Mouse (Mus musculus): Measurements from ENCODE around the gene Ugt3a1. TPM values are rescaled to one million over a fixed set of nuclear protein-coding genes. Genes with fewer than 3 reads are reported as not detected.

Gene Ugt3a1
- polyA plus RNA-seq (2012; rRNA removed) = 0.36 and 0.54 TPM in 2 replicates

DNA sequence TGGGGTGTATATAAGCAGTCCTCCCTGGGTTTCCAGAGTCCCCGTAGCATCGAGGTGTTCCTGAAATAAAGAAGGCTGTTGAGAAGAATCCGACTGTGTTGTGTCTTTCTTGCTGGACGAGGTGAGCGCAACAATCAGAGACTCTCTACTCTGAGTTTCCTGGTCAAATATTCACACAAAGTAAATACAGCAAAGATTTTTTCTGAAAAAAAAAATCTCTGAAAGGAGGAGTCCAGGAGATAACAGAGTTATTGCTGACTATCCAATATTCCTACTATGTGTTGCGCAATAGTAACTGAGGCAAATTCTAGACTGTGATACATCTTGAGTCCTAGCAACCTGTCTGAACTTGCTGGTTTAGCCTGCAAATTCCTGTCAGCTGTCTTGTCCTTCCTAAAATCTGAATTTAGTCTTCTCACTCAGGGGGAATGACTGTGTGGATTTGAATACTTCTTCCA lies at the start of gene Ugt3a1:
Ugt3a1 (plus strand) TSS at position 51 of the 458 bp plus-strand sequence.

DNA sequence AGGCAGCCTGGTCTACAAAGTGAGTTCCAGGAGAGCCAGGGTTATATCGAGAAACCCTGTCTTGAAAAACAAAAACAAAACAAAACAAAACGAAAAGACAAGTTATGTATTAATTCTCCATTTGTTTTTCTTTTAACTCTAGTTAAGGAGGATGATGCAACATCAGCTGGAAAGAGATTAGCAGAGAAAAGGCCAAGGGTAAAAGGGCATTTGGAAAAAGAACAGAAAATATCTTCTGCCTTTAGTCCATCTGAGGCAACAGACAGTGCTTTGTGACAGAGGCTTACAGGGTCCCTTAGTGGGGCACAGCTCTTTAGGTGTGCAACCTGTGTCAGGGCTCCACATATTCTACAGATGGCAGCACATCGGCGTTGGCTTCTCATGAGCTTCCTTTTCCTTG lies 58.7 kb downstream of the Ugt3a1 start, which contains the start of gene Ugt3a2:
Ugt3a2 (plus strand) TSS at position 210 of the 400 bp plus-strand sequence.

Other genes with a start within 250 kb of the Ugt3a1 start
- gene Nadk2, start 205.6 kb upstream of the Ugt3a1 start, polyA plus RNA-seq (2012; rRNA removed) = 57.5 and 58.7 TPM in 2 replicates
- 3.7 and 4.0 TPM in 2 replicates for gene Lmbrd2, start 136.3 kb upstream of the Ugt3a1 start, polyA plus RNA-seq (2012; rRNA removed)
- 2.9 and 3.0 TPM in 2 replicates for gene Skp2, start 121.5 kb upstream of the Ugt3a1 start, polyA plus RNA-seq (2012; rRNA removed)
- 2.7 and 5.7 TPM in 2 replicates for gene Ugt3a2, start 58.7 kb downstream of the Ugt3a1 start, polyA plus RNA-seq (2012; rRNA removed)
- gene Capsl, start 159.1 kb downstream of the Ugt3a1 start, polyA plus RNA-seq (2012; rRNA removed) = 1.1 and 1.2 TPM in 2 replicates